Mouse (Mus musculus): ENCODE data around the gene Pias4.
A peak's percentile ranks its signal among the peaks of the same experiment; 100 is the strongest.
"Not testable (repeated sequence)": the region's sequence is repeated elsewhere in the genome, so short reads cannot be mapped to it uniquely, and the experiment has no call there.

Gene Pias4

GRCm38 (mm10) chr10:81167200-81168086 lies at the start of gene Pias4:
TSS of gene Pias4 (minus strand) at chr10:81167923.
- peak; percentile 100 for DNase-seq (ENCODE audit: low spot score in 2 of 2)

- not testable (repeated sequence) for DNase-seq (ENCODE audit: low spot score in 2 of 2)
These were observed 49.5 kb upstream of the Pias4 start for GRCm38 (mm10) chr10:81217267-81217666.

- DNase-seq (ENCODE audit: low spot score in 2 of 2): no peak
These were observed 49.1 kb upstream of the Pias4 start for GRCm38 (mm10) chr10:81216810-81217209.

GRCm38 (mm10) chr10:81216260-81216659 lies 48.5 kb upstream of the Pias4 start:
- DNase-seq (ENCODE audit: low spot score in 2 of 2): no peak

GRCm38 (mm10) chr10:81210154-81210553 lies 42.4 kb upstream of the Pias4 start:
- no peak for DNase-seq (ENCODE audit: low spot score in 2 of 2)

- DNase-seq (ENCODE audit: low spot score in 2 of 2): no peak
These were observed 36.4 kb upstream of the Pias4 start for GRCm38 (mm10) chr10:81204137-81204536.

- no peak for DNase-seq (ENCODE audit: low spot score in 2 of 2)
These were observed 35.4 kb upstream of the Pias4 start for GRCm38 (mm10) chr10:81202978-81203720.

GRCm38 (mm10) chr10:81201807-81202758 lies 34.4 kb upstream of the Pias4 start, which contains the start of gene Nmrk2:
TSS of gene Nmrk2 (minus strand) at chr10:81202051.
- DNase-seq (ENCODE audit: low spot score in 2 of 2): no peak

GRCm38 (mm10) chr10:81200605-81201287 lies 33.0 kb upstream of the Pias4 start:
- no peak for DNase-seq (ENCODE audit: low spot score in 2 of 2)

GRCm38 (mm10) chr10:81200141-81200540 lies 32.4 kb upstream of the Pias4 start:
- no peak for DNase-seq (ENCODE audit: low spot score in 2 of 2)

- no peak for DNase-seq (ENCODE audit: low spot score in 2 of 2)
These were observed 31.3 kb upstream of the Pias4 start for GRCm38 (mm10) chr10:81198990-81199389.

GRCm38 (mm10) chr10:81198230-81198629 lies 30.5 kb upstream of the Pias4 start:
- DNase-seq (ENCODE audit: low spot score in 2 of 2): peak; percentile 83

GRCm38 (mm10) chr10:81197305-81197704 lies 29.6 kb upstream of the Pias4 start:
- DNase-seq (ENCODE audit: low spot score in 2 of 2): no peak

- DNase-seq (ENCODE audit: low spot score in 2 of 2): no peak
These were observed 28.8 kb upstream of the Pias4 start for GRCm38 (mm10) chr10:81196470-81197065.

- no peak for DNase-seq (ENCODE audit: low spot score in 2 of 2)
These were observed 27.6 kb upstream of the Pias4 start for GRCm38 (mm10) chr10:81195300-81195699.

- DNase-seq (ENCODE audit: low spot score in 2 of 2): no peak
These were observed 26.5 kb upstream of the Pias4 start for GRCm38 (mm10) chr10:81193991-81194774.

GRCm38 (mm10) chr10:81192968-81193501 lies 25.3 kb upstream of the Pias4 start:
- DNase-seq (ENCODE audit: low spot score in 2 of 2): peak; percentile 50 to 57

- peak; percentile 84 to 87 for DNase-seq (ENCODE audit: low spot score in 2 of 2)
These were observed 24.7 kb upstream of the Pias4 start for GRCm38 (mm10) chr10:81192270-81192967.
